Mouse (Mus musculus) fat pad, adult 2 months (tissue): ENCODE data around the gene Grb7.

Experiments used
- DNase-seq: peaks from one replicate; pipeline ENCODE4 v3.0.0-alpha.2; 2011; ENCODE audit warnings: low read depth, low spot score; ENCODE audit errors: extremely low read depth

The Grb7 gene

DNA sequence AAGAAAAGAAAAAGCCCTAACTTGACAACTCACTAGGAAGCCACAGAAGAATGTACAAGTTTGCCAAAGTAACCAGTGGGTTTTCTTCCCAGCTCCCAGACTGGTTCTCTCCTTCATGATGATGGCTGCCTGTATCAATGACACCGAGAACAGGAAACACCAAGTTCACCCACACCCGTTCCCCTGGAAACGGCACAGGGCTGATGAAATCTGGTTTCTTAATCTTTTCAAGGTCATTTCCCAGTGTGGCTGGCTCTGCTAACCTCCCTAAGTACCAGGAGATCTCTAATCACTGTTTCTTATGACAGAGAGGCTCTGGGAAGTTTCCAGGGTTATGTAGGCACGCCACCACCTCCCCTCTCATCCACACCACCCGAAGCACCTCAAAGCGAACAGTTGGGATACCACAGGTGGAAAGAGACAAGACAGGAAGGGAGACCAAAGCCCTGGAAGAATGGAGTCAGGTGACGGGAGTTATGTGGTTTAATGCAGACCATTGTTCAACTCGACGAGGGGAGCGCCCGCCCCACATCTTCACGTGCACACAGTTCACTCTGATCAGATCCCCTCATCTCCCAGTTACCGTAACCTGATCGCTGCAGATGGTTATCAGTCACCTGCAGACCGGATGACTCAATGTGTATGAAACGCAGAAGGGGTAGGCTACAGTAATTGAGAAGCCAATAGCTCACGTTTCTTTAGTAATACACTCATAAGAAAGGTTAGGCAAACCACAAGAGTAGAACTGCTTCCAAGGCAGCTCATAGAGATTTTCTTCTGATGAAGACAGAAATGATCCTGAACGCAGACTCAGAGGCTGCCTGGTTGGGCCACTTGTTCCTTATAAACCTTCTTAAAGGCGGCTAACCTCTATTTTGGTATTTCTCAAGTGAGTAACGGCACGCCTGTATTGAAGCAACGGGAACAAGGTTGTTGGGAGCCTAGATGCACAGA lies 23.8 kb downstream of the Grb7 start:
- DNase-seq: no peak

DNA sequence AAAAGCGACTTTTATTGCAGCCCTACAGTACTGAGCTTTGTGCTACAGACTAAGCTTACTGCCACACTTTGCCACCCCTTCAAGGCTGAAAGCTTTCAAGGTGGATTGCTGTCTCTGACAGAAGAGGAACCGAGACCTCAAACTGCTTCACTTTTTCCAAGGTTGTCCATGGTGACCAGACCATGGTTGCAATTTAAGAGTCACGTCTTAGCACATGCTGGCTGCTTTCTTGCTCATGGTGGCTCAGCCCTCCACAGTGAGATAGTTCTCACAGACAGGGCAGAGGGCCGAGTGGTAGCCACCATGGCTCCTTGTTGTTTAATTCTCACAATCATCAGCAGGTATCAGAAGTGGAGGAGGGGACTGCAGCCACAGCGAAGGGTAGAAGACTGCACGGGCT lies 24.6 kb downstream of the Grb7 start:
- DNase-seq: no peak

DNA sequence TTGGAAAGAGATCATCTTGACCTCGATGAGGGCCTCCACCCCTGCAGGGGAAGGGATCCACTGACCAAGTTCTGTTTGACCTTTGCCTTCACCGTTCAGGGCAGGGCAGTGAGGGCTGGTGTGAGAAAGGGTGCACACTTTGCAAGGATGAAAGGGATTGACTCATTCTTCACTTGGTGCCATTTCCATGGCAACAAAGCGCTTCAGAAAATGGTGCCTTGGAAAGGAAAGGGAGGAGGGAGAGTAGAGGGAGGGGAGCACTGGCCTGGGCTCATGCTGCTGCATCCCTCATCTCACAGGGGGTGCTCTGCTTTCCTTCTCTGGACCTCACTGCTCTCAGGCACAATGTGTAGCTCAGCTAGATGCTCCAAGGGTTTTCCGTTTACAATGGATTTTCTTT lies 26.5 kb downstream of the Grb7 start:
- DNase-seq: no peak

GRCm38 (mm10) chr11:98473916-98474479 lies 27.8 kb downstream of the Grb7 start:
- DNase-seq: no peak

- DNase-seq: no peak
These were observed 28.8 kb downstream of the Grb7 start for GRCm38 (mm10) chr11:98474967-98475366.

- DNase-seq: no peak
These were observed 29.6 kb downstream of the Grb7 start for GRCm38 (mm10) chr11:98475630-98476433.

- DNase-seq: no peak
These were observed 30.2 kb downstream of the Grb7 start for GRCm38 (mm10) chr11:98476434-98476807.

GRCm38 (mm10) chr11:98477011-98477701 lies 31.0 kb downstream of the Grb7 start:
- DNase-seq: no peak

- no peak for DNase-seq
These were observed 33.1 kb downstream of the Grb7 start for GRCm38 (mm10) chr11:98479026-98479939.

DNA sequence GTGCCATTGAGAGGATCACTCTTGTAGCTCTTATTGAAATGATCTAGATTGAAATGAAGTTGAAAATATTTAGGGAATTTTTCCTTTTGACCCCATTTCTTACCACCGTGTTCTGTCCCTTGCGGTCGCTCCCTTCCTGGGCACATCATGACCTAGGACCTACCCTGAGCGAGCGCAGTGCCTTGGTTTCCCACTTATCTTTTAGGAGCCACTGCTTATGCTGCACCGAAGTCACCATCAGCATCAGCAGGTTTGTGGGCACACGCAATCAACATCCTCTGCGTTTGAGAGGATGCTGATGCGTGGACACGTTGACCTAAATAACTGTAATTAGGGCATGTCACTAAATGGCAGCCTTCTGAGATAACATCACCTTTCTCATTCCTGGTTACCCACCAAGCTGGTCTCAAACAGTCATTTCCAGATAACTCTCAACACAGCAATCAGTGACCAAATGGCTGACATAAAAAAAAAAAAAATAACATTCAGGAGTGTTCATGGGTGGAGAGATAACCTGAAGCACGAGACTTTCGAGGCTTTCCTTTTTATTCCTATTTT lies 33.8 kb downstream of the Grb7 start:
- DNase-seq: no peak

GRCm38 (mm10) chr11:98481231-98481630 lies 35.0 kb downstream of the Grb7 start:
- peak; percentile 42 for DNase-seq

DNA sequence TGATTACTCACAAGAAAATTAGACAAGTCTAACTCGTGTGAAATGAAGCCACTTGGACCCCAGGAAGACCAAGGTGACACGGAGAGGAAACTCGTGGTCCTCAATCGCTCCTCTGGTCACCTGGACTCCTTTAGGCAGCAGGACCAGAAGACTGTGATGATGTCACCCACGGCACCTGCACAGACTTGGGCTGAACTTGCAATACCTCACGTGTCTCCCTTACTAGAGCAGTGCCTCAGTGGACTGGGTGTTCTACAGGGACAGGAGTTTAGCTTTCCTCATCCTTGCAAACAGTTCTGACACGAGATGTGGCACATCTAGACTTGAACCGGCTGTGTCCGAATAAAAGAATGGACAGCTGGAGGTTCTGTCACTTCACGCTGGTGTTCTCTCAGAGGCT lies 35.9 kb downstream of the Grb7 start:
- no peak for DNase-seq

DNA sequence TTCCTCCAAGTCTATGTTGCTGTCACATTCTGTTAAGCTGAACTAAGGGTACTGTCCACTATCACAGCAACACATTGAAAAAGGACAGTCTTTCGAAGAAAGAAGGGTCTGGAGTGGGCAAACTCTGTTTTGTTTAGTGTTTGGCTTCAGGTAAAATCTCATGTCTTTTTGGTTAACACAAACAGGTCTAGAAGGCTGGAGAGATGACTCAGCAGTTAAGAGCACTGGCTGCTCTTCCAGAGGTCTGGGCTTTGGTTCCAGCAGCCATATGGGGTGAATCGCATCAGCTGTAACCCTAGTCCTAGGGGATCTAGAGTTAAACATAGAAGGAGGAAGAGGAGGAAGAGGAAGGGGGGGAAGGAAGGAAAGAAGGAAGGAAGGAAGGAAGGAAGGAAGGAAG lies 39.6 kb downstream of the Grb7 start:
- no peak for DNase-seq

DNA sequence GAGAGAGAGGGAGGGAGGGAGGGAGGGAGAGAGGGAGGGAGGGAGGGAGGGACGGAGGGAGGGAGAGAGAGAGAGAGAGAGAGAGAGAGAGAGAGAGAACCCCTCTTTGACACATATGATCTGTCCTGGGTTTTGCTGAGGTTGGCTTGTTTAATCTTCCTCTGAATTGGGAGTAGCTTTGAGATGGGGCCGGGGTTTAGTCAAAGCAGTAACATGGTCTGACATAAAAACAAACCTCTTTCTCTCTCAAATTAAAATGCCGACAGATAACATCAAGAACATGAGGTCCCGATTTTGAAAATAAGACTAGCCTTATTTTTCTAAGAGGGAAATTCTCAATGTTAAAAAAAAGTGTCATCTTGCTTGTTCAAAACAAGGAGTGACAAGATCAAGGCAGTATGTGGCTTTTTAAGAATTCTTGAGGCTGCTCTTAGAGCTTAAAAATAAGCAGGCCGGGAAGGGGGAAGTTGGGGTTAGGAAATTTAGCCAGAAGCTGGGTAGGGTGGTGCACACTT lies 41.4 kb downstream of the Grb7 start:
- no peak for DNase-seq

DNA sequence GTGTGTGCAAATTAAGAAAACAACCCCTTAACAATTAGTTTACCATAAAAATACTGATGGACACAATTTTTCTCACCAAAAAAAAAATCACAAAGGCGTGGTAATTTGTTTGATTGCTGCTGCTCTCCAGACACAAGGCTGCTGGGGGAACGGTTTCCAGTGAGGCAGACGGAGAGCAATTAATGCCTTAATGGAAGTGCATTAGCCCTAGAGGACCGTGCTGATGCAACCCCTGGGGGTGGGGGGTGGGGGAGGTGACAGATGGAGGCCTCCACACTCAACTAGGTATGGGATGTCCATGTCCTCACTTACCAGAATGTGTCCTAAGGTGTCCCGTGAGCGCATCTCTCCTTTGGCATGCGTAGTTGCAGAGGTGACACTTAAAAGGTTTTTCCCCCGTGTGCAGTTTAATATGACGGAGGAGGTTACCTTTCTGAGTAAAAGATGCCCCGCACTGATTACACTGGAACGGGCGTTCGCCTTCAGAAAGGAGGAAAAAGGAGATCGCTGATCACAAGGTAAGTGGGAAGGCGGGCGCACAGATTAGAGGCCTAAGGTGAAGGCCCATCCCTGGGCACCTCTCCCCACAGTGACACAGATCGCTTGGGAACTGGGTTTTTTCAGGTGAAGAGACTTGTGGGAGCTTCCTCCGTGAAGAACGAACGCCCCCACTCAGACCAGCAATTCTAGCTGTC lies 42.5 kb downstream of the Grb7 start:
- DNase-seq: no peak

DNA sequence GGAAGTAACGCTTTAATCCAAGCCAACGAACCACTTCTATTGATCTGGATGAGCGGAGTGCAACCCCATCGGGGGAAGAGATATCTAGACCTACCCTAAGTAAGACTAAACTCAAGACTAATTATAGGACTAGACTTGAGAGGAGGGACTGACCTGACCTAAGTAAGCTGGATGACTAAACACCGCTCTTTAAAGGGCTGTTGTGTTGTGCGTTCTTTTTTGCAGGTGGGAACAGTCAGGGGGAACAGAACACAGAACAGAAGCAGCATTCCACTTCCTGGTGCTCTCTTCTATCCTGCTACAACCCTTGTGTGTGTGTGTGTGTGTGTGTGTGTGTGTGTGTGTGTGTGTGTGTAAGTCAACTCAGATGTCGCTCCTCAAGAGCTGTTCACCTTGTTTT lies 45.4 kb downstream of the Grb7 start:
- DNase-seq: no peak

DNA sequence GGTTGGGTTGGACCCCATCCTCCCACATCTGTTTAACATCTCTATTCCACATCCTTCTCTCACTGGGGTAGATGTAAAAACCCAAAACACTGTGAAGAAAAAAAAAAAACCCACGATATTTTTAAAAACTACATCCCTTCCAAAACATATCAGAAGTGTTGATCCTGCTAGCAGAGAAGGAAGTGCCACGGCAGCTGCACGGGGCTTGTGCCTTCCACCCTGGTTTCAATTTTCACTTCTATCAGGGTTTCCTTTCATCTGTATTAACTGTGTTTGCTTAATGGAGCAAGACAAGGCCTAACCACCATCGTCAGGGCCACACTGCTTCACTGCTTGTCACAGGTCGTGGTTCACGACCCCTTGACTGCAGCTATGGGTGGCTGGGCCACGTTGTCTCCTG lies 46.8 kb downstream of the Grb7 start:
- DNase-seq: no peak

- DNase-seq: no peak
These were observed 47.2 kb downstream of the Grb7 start for GRCm38 (mm10) chr11:98493394-98493793.

DNA sequence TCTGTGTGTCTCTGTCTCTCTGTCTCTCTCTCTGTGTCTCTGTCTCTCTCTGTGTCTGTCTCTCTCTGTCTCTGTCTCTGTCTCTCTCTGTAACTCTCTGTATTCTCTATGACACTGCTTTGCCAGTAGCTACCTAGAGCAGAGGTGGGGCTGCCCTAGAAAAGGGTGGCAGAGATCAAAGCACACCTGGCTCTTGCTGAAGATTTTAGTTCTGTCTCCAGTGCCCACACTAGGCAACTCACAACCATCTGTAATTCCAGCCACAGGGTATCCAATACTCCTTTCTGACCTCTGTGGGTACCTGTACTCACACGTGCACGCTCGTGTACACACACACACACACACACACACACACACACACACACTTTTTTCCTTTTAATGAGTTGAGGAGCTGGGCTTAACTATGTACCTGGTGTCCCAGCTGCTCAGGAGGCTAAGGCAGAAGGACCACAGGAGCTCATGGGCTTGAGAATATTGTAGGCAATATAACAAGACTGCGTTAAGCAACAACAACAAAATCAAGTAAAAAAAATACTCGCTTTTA lies 49.1 kb downstream of the Grb7 start:
- no peak for DNase-seq
